Mouse (Mus musculus): ENCODE data around the gene Srp9. TPM values are rescaled to one million over a fixed set of nuclear protein-coding genes. Genes with fewer than 3 reads are reported as not detected.

The Srp9 gene
- polyA plus RNA-seq, 1 experiment from 2014 or later, result 131 TPM

DNA sequence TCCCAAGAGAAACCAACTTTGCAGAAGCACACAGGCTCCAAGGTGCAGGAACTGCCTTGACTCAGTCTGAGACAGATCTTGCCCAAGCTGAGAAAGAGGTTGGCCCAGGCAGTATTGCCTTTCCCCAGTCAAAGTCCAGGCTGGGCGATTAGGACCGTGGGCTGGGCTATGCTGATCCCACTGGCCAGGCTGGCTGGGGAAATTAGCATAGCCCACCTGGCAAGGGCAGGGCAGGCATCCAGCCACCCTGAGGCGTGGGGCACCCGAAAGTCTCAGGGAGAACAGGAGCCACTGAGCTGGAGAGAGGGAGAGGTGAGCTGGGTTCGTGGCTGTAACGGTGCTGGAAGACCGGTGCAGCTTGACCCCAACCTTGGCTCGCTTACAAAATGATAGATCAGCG lies 15.4 kb downstream of the Srp9 start:
- 29% methylated on average over 9 of the region's 9 CpGs for WGBS
- no peak overlapping the region for H3K27ac ChIP-seq (ENCODE audit: low read length)
- peaks cover 10% of the 10 kb centered on the region; the same call in 1 of the 2 replicates for H3K4me1 ChIP-seq (ENCODE audit: insufficient read depth, low read length)
- peak overlapping the region; percentile 12; the same call in 1 of the 2 replicates for H3K9ac ChIP-seq (replicated peaks; ENCODE audit: low read length)
- no peak for ATAC-seq (ENCODE audit: low FRiP score, low TSS enrichment)
- H3K4me3 ChIP-seq (ENCODE audit: low read length), result no peak overlapping the region
- no peaks in the 10 kb centered on the region for H3K9me3 ChIP-seq (ENCODE audit: low read length)
- peak overlapping the region; percentile 34 for H3K4me2 ChIP-seq (replicated peaks; ENCODE audit: low read depth, low read length)
- H3K36me3 ChIP-seq (ENCODE audit: insufficient read depth, low read length), result no peaks in the 10 kb centered on the region
- H3K27me3 ChIP-seq (ENCODE audit: insufficient read depth, low read length), result no peaks in the 10 kb centered on the region

DNA sequence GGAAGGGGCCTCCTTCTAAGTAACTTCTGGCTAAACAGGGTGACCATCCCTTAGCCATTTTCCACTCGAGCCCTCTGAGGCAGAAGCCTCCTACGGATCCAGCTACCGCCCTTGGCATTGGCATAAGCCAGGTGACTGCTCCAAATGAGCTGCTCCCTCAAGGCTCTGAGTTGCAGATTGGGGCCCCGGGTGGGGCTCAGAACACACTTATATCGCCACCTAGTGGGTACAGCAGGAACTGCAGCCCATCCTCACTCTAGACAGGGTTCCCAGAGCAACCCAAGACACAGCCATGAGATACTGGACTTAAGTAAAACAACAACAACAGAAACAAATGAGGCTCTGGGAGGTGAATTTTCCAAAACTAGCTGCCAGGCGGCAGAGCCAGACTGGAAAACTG lies 15.8 kb downstream of the Srp9 start:
- 4% methylated on average over 6 of the region's 6 CpGs for WGBS
- peak overlapping the region; percentile 34 for H3K4me2 ChIP-seq (replicated peaks; ENCODE audit: low read depth, low read length)
- H3K9ac ChIP-seq (replicated peaks; ENCODE audit: low read length), result peak overlapping the region; percentile 12; the same call in 1 of the 2 replicates
- H3K9me3 ChIP-seq (ENCODE audit: low read length), result no peaks in the 10 kb centered on the region
- H3K27me3 ChIP-seq (ENCODE audit: insufficient read depth, low read length), result no peaks in the 10 kb centered on the region
- H3K36me3 ChIP-seq (ENCODE audit: insufficient read depth, low read length), result no peaks in the 10 kb centered on the region
- no peak overlapping the region for H3K27ac ChIP-seq (ENCODE audit: low read length)
- ATAC-seq (ENCODE audit: low FRiP score, low TSS enrichment), result peak; percentile 72; the same call in 1 of the 2 replicates
- no peak overlapping the region for H3K4me3 ChIP-seq (ENCODE audit: low read length)
- peaks cover 10% of the 10 kb centered on the region; the same call in 1 of the 2 replicates for H3K4me1 ChIP-seq (ENCODE audit: insufficient read depth, low read length)

DNA sequence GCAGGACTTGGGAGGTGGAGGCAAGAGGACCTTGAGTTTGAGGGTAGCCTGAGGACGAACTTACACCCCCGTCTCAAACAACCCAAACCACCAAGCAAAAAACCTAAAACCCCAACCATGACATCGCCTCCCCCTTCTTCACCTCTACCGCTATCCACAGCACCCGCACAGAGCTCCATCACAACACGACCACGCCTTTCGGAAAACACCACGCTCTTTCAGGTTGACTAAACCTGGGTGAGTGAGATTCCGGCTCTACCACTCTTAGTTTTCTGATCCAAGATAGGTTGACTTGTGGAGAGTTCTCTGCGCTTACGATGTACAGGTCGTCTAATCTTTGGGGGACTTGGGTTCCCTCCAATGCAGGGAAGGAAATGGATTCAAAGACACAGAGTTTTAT lies 18.2 kb downstream of the Srp9 start:
- ATAC-seq (ENCODE audit: low FRiP score, low TSS enrichment), result no peak
- Histone ChIP-seq H3K27me3 (ENCODE audit: insufficient read depth, low read length) (no peaks in the 10 kb centered on the region), H3K9ac (replicated peaks; ENCODE audit: low read length) (no peak overlapping the region), H3K36me3 (ENCODE audit: insufficient read depth, low read length) (no peaks in the 10 kb centered on the region), H3K4me1 (ENCODE audit: insufficient read depth, low read length) (peaks cover 6% of the 10 kb centered on the region; the same call in 1 of the 2 replicates), H3K4me2 (replicated peaks; ENCODE audit: low read depth, low read length) (no peak overlapping the region), H3K9me3 (ENCODE audit: low read length) (no peaks in the 10 kb centered on the region), H3K27ac (ENCODE audit: low read length) (no peak overlapping the region), H3K4me3 (ENCODE audit: low read length) (no peak overlapping the region)
- WGBS, result 92% methylated on average over 13 of the region's 13 CpGs

- H3K36me3 ChIP-seq (ENCODE audit: insufficient read depth, low read length), result no peaks in the 10 kb centered on the region
- no peak overlapping the region for H3K4me3 ChIP-seq (ENCODE audit: low read length)
- no peak for ATAC-seq (ENCODE audit: low FRiP score, low TSS enrichment)
- no peaks in the 10 kb centered on the region for H3K9me3 ChIP-seq (ENCODE audit: low read length)
- no peak overlapping the region for H3K9ac ChIP-seq (replicated peaks; ENCODE audit: low read length)
- H3K4me1 ChIP-seq (ENCODE audit: insufficient read depth, low read length), result 0 out of 2 replicates have a peak, but pooled peaks cover 5% of the 10 kb centered on the region
- 78% methylated on average over 8 of the region's 8 CpGs for WGBS
- no peak overlapping the region for H3K27ac ChIP-seq (ENCODE audit: low read length)
- no peak overlapping the region for H3K4me2 ChIP-seq (replicated peaks; ENCODE audit: low read depth, low read length)
- H3K27me3 ChIP-seq (ENCODE audit: insufficient read depth, low read length), result no peaks in the 10 kb centered on the region
Measured at GRCm38 (mm10) chr1:182143288-182143687, 18.8 kb downstream of the Srp9 start.

DNA sequence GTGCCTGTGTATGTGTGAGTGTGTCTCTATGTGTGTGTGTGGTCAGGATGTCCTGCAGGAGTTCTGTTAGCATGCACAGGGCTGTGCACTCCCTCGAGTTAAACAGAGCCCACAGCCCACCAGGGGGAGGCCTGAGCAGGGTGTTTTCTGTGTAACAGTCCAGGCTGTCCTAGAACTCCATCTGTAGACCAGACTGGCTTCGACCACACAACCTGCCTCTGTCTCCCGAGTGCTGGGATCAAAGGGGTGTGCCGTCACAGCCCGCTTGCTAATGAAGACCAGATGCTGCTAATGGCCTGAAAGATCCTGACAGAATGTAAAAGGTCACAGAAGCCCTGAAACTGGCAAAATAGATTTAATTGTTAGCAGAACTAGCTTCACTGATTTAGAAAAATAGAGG lies 21.0 kb downstream of the Srp9 start:
- Histone ChIP-seq H3K4me3 (ENCODE audit: low read length) (no peak overlapping the region), H3K27me3 (ENCODE audit: insufficient read depth, low read length) (no peaks in the 10 kb centered on the region), H3K4me2 (replicated peaks; ENCODE audit: low read depth, low read length) (no peak overlapping the region), H3K9me3 (ENCODE audit: low read length) (peaks cover 4% of the 10 kb centered on the region; the same call in 1 of the 2 replicates), H3K36me3 (ENCODE audit: insufficient read depth, low read length) (0 out of 2 replicates have a peak, but pooled peaks cover 3% of the 10 kb centered on the region), H3K4me1 (ENCODE audit: insufficient read depth, low read length) (no peaks in the 10 kb centered on the region), H3K27ac (ENCODE audit: low read length) (no peak overlapping the region), H3K9ac (replicated peaks; ENCODE audit: low read length) (no peak overlapping the region)
- WGBS, result 39% methylated on average over 5 of the region's 5 CpGs
- no peak for ATAC-seq (ENCODE audit: low FRiP score, low TSS enrichment)

DNA sequence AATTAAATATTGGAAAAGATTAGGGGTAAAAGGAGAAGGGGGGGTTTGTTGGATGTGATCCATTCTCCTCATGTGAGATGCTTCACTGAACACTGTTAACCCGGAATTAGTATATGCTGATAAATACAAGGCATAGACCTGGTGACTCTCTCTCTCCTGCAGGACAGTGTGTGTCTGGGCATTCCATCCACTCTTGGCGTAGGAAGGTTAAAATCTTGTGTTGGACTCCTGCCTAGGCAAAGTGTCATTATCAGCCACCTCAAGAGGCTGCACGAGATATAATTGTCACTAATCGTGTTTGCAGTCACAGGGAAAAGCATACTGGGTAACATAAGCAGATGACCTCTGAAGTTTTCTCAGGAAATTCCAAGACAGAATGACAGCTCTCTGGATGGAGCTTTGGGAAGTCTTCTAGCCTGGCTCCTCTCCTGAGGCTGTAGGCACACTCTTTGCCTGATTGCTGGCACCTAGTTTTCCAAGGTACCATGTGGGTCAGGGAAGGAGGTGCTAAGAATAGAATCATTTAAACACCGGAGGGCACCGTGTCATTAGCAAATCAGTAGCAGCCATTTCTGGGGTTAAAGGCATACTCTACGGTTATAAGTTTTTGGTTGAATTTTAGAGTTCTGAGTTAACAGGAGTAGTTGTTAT lies 24.5 kb downstream of the Srp9 start:
- 0 out of 2 replicates have a peak, but pooled peaks cover 3% of the 10 kb centered on the region for H3K36me3 ChIP-seq (ENCODE audit: insufficient read depth, low read length)
- no peaks in the 10 kb centered on the region for H3K4me1 ChIP-seq (ENCODE audit: insufficient read depth, low read length)
- no peak overlapping the region for H3K9ac ChIP-seq (replicated peaks; ENCODE audit: low read length)
- H3K27me3 ChIP-seq (ENCODE audit: insufficient read depth, low read length), result no peaks in the 10 kb centered on the region
- peaks cover 4% of the 10 kb centered on the region; the same call in 1 of the 2 replicates for H3K9me3 ChIP-seq (ENCODE audit: low read length)
- WGBS, result 70% methylated on average over 7 of the region's 7 CpGs
- ATAC-seq (ENCODE audit: low FRiP score, low TSS enrichment), result no peak
- no peak overlapping the region for H3K4me3 ChIP-seq (ENCODE audit: low read length)
- H3K27ac ChIP-seq (ENCODE audit: low read length), result no peak overlapping the region
- H3K4me2 ChIP-seq (replicated peaks; ENCODE audit: low read depth, low read length), result no peak overlapping the region

DNA sequence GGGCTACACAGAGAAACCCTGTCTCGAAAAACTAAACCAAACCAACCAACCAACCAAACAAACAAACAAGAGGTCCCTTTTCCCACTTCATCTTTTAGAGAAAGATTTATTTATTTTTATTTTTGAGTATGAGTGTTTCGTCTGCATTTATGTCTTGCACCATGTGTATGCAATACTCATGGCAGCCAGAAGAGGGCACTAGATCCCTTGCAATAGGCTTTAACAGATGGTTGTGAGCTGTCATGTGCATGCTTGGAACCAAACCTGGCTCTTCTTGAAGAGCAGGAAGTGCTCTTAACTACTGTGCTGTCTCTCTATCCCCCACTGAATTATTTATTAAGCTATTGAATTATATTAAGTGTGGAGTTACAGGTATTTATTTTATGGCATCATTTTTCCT lies 25.4 kb downstream of the Srp9 start:
- no peaks in the 10 kb centered on the region for H3K27me3 ChIP-seq (ENCODE audit: insufficient read depth, low read length)
- H3K4me1 ChIP-seq (ENCODE audit: insufficient read depth, low read length), result no peaks in the 10 kb centered on the region
- no peak overlapping the region for H3K4me2 ChIP-seq (replicated peaks; ENCODE audit: low read depth, low read length)
- H3K9ac ChIP-seq (replicated peaks; ENCODE audit: low read length), result no peak overlapping the region
- WGBS, result 93% methylated on average over 2 of the region's 2 CpGs
- H3K9me3 ChIP-seq (ENCODE audit: low read length), result peaks cover 4% of the 10 kb centered on the region; the same call in 1 of the 2 replicates
- H3K4me3 ChIP-seq (ENCODE audit: low read length), result no peak overlapping the region
- H3K27ac ChIP-seq (ENCODE audit: low read length), result no peak overlapping the region
- ATAC-seq (ENCODE audit: low FRiP score, low TSS enrichment), result no peak
- H3K36me3 ChIP-seq (ENCODE audit: insufficient read depth, low read length), result 0 out of 2 replicates have a peak, but pooled peaks cover 3% of the 10 kb centered on the region

- WGBS, result 70% methylated on average over 4 of the region's 4 CpGs
- Histone ChIP-seq H3K36me3 (ENCODE audit: insufficient read depth, low read length) (no peaks in the 10 kb centered on the region), H3K9ac (replicated peaks; ENCODE audit: low read length) (no peak overlapping the region), H3K9me3 (ENCODE audit: low read length) (no peaks in the 10 kb centered on the region), H3K27ac (ENCODE audit: low read length) (no peak overlapping the region), H3K4me2 (replicated peaks; ENCODE audit: low read depth, low read length) (no peak overlapping the region), H3K4me1 (ENCODE audit: insufficient read depth, low read length) (0 out of 2 replicates have a peak, but pooled peaks cover 2% of the 10 kb centered on the region), H3K4me3 (ENCODE audit: low read length) (no peak overlapping the region), H3K27me3 (ENCODE audit: insufficient read depth, low read length) (no peaks in the 10 kb centered on the region)
- no peak for ATAC-seq (ENCODE audit: low FRiP score, low TSS enrichment)
Measured at GRCm38 (mm10) chr1:182157734-182158133, 33.2 kb downstream of the Srp9 start.

DNA sequence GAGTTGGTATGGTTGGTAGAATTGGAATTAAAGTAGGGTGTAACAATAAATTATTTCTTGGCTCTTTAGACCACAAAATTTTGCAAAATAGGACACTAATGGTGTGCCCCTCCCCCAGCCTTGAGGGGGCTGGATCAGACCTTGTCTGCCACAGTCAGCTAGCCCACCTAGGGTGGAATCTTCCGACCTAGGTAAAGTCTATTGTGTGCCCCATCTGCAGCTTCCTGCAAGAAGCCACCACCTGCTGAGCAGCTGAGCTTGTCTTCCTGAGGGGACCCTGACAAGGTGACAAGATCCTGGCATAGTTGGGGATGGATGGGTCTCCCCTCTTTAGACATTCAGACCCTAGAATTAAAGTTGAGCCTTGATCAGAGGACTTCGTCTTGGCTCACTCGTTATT lies 35.0 kb downstream of the Srp9 start:
- Histone ChIP-seq H3K27ac (ENCODE audit: low read length) (no peak overlapping the region), H3K4me1 (ENCODE audit: insufficient read depth, low read length) (0 out of 2 replicates have a peak, but pooled peaks cover 4% of the 10 kb centered on the region), H3K27me3 (ENCODE audit: insufficient read depth, low read length) (no peaks in the 10 kb centered on the region), H3K36me3 (ENCODE audit: insufficient read depth, low read length) (no peaks in the 10 kb centered on the region), H3K9ac (replicated peaks; ENCODE audit: low read length) (no peak overlapping the region), H3K9me3 (ENCODE audit: low read length) (no peaks in the 10 kb centered on the region), H3K4me3 (ENCODE audit: low read length) (no peak overlapping the region), H3K4me2 (replicated peaks; ENCODE audit: low read depth, low read length) (no peak overlapping the region)
- ATAC-seq (ENCODE audit: low FRiP score, low TSS enrichment), result no peak
- 83% methylated on average over 3 of the region's 3 CpGs for WGBS

- ATAC-seq (ENCODE audit: low FRiP score, low TSS enrichment), result no peak
- H3K4me1 ChIP-seq (ENCODE audit: insufficient read depth, low read length), result 0 out of 2 replicates have a peak, but pooled peaks cover 4% of the 10 kb centered on the region
- H3K36me3 ChIP-seq (ENCODE audit: insufficient read depth, low read length), result no peaks in the 10 kb centered on the region
- no peak overlapping the region for H3K9ac ChIP-seq (replicated peaks; ENCODE audit: low read length)
- H3K9me3 ChIP-seq (ENCODE audit: low read length), result no peaks in the 10 kb centered on the region
- H3K4me2 ChIP-seq (replicated peaks; ENCODE audit: low read depth, low read length), result no peak overlapping the region
- H3K27ac ChIP-seq (ENCODE audit: low read length), result no peak overlapping the region
- WGBS, result 39% methylated on average over 5 of the region's 5 CpGs
- H3K27me3 ChIP-seq (ENCODE audit: insufficient read depth, low read length), result no peaks in the 10 kb centered on the region
- no peak overlapping the region for H3K4me3 ChIP-seq (ENCODE audit: low read length)
Measured at GRCm38 (mm10) chr1:182162951-182163350, 38.4 kb downstream of the Srp9 start.
